Mouse (Mus musculus): ENCODE results near the gene Desi1. TPM values are rescaled to one million over a fixed set of nuclear protein-coding genes. Genes with fewer than 3 reads are reported as not detected.
"Not testable (repeated sequence)": the region's sequence is repeated elsewhere in the genome, so short reads cannot be mapped to it uniquely, and the experiment has no call there.

Desi1 gene
- total RNA-seq, 2 experiments from 2014 or later: 18.8 to 23.9 TPM

GRCm38 (mm10) chr15:81970498-81970897, 63.2 kb downstream of the Desi1 start:
- intact Hi-C loops (cut with DNase I; ENCODE audit: low total_unique reads); DNase-seq: not testable (repeated sequence)

DNA sequence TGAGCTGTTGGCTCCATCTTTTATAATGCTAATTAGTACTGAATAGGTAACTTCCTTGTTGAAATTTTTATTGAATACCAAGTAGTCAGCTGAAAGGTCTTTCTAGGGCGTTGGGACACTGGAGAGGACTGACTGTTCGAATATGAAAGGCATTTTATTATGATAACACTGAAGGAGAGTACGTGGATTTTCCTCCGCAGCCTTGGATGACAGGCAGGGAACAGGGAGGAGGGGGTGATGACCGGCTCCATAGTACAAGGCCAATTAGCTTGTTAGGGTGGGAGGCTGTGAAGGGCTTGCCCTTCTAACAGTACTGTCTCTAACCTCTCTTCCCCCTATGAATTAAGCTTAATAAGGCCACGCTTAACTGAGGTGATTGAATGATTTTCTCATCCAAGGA, 64.0 kb downstream of the Desi1 start:
- intact Hi-C loops (cut with DNase I; ENCODE audit: low total_unique reads); DNase-seq: not testable (repeated sequence)

DNA sequence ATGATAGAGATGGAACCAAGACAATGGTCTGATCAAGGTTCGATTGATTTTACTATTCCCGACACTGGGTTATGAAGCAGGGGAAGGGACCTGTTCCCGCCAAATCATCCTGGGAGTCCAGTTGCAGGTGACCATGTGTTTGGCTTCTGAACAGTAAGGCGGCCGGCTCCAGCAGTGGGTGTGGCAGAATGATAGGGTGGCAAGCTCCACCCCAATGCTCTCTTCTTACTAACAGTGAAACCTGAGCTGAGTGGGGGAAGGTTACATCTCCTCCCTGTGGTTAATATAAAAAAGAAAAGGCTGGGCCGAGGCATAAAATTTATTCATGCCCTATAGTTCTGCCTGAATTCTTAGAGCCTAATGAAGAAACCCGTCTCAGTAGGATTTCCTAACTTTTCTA, 64.5 kb downstream of the Desi1 start:
- intact Hi-C loops (cut with DNase I; ENCODE audit: low total_unique reads): no loop called here
- DNase-seq: no peak

DNA sequence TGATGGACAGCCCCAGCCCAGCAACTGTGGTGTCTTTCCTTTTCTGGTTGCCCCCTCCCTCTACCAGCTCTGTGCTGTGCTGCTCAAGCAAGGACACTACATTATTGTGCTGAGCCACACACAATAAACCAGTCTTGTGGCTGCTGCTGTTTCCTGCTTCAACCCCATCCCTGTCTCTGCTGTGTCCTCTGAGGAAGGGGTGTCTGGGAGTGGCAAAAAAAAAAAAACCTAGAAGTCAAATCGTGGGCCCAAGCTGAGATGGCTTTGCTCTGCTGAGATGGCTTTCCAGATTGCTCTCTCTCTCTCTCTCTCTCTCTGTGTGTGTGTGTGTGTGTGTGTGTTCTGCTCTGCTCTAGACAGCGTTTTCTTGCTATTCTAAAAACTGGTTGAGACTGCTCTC, 65.2 kb downstream of the Desi1 start:
- intact Hi-C loops (cut with DNase I; ENCODE audit: low total_unique reads): no loop called here

DNA sequence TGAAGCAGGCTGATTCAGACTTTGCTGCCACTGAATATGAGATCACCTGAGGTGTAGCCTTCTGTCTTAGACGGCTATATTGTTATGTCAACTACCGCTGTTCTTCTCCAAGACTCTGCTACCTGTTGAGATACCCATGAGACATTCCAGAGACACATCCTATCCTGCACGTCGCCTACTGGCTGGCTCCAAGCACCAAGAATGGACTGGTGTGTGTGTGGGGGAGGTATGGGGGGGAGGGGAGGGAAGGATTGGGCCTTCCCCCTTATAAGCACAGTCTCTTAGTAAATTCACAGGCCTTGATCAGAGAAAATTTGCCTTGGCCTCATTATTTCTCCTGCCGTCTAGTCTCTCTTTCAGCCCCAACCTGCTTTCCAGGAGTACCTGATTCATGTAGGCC, 65.8 kb downstream of the Desi1 start:
- no peak for DNase-seq
- intact Hi-C loops (cut with DNase I; ENCODE audit: low total_unique reads): no loop called here

More for the DNA sequence above, 65.2 kb downstream of the Desi1 start:
- DNase-seq: no peak

DNA sequence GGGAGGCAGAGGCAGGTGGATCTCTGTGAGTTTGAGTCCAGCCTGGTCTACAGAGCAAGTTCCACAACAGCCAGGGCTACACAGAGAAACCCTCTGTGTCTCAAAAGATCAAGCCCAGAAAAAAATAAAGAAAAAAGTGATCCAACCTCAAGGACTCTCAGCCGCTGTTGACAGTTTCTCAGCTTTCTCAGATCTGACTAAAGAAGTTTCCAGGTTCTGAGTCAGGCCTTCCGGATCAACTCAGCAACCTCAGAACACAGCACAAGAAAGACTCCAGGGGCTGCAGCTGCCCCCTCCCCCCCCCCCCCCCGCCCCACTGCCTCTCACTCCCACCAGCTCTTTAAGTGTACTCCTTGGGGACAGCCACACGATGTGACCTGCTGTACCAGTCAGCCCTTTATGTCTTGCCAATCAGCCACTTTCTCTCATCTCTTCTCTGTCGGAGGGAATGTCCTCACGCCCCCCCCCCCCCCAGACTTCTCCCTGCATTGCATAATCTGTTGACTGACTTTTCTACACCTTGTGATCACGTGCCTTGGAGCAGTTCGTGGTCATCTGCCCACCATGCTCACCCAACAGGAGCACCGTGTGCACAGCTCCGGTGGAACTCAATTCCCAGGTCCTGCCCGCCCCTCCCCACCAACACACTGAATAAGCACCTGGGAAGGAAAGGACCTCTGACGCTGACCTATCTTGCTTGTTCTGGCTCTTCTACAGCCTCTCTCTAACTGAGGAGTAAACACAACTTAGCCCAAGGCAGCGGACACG, 67.4 kb downstream of the Desi1 start:
- intact Hi-C loops (cut with DNase I; ENCODE audit: low total_unique reads): no loop called here
- no peak for DNase-seq

GRCm38 (mm10) chr15:81964980-81965545, 68.6 kb downstream of the Desi1 start:
- DNase-seq: no peak
- intact Hi-C loops (cut with DNase I; ENCODE audit: low total_unique reads): no loop called here

- no peak for DNase-seq
- intact Hi-C loops (cut with DNase I; ENCODE audit: low total_unique reads): no loop called here
Measured at GRCm38 (mm10) chr15:81964262-81964661, 69.4 kb downstream of the Desi1 start.

GRCm38 (mm10) chr15:81961078-81961451, 72.6 kb downstream of the Desi1 start:
- intact Hi-C loops (cut with DNase I; ENCODE audit: low total_unique reads): no loop called here
- DNase-seq: no peak

GRCm38 (mm10) chr15:81960171-81961077, 73.2 kb downstream of the Desi1 start, which contains the start of gene Pmm1:
Gene Pmm1 (minus strand): TSS chr15:81960930.
- intact Hi-C loops (cut with DNase I; ENCODE audit: low total_unique reads): no loop called here

GRCm38 (mm10) chr15:81958906-81959305, 74.8 kb downstream of the Desi1 start:
- intact Hi-C loops (cut with DNase I; ENCODE audit: low total_unique reads): loop anchor here (5.0 kb wide), 1 partner anchor 33 kb away; no protein-coding TSS in a partner anchor
- DNase-seq: no peak

More at GRCm38 (mm10) chr15:81960171-81961077, 73.2 kb downstream of the Desi1 start, which contains the start of gene Pmm1:
- DNase-seq: peak; percentile 99

DNA sequence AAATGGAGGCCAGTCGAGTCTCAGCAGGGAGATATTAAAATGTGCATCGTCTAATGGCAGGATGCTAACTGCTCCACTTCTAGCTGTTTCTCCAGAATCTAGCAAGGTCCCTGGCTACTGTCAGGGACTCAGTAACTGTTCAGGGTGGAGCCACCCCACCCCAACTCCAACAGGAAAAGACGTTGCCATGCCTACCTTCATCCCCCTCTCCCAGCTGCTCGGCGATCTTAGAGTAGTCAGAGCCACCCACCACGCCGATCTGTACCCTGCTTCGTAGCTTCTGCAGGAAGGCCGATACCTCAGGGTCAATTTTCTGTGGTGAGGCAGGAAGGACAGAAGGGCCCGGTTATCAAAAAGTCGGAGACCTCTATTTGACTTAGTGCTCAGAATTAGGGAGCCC, 76.1 kb downstream of the Desi1 start:
- DNase-seq: no peak
- intact Hi-C loops (cut with DNase I; ENCODE audit: low total_unique reads): loop anchor here (5.0 kb wide), 1 partner anchor 35 kb away; no protein-coding TSS in a partner anchor

- DNase-seq: peak; percentile 32
Measured at GRCm38 (mm10) chr15:81956457-81956856, 77.2 kb downstream of the Desi1 start.

GRCm38 (mm10) chr15:81955414-81955813, 78.2 kb downstream of the Desi1 start:
- intact Hi-C loops (cut with DNase I; ENCODE audit: low total_unique reads): loop anchor here (5.0 kb wide), 1 partner anchor 37 kb away; no protein-coding TSS in a partner anchor
- no peak for DNase-seq

More at GRCm38 (mm10) chr15:81956457-81956856, 77.2 kb downstream of the Desi1 start:
- intact Hi-C loops (cut with DNase I; ENCODE audit: low total_unique reads): loop anchor here (5.0 kb wide), 1 partner anchor 36 kb away; no protein-coding TSS in a partner anchor

GRCm38 (mm10) chr15:81954716-81955115, 78.9 kb downstream of the Desi1 start:
- DNase-seq: no peak
- intact Hi-C loops (cut with DNase I; ENCODE audit: low total_unique reads): loop anchor here (5.0 kb wide), 1 partner anchor 38 kb away; no protein-coding TSS in a partner anchor

- no peak for DNase-seq
- intact Hi-C loops (cut with DNase I; ENCODE audit: low total_unique reads): no loop called here
Measured at GRCm38 (mm10) chr15:81954151-81954583, 79.5 kb downstream of the Desi1 start.

GRCm38 (mm10) chr15:81952310-81952709, 81.4 kb downstream of the Desi1 start:
- intact Hi-C loops (cut with DNase I; ENCODE audit: low total_unique reads): no loop called here
- DNase-seq: no peak

DNA sequence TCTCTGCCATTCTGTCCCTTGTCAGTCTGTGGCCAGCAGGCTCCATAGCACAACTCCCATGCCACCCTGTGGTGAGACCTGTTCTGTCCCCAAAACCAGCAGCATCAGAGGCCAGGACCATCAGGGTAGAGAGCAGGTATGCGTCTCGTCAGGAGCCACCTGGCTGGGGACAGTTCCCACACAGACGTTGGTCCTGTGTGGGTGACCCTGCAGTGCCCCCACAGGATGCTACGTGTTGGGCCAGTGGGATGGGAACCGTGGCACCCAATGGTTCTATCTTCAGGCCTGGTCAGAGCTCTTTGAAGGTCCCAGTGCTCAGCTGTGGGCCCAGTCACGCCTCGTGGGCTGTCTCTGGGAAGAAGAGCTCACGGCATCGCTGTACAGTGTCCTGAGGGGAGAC, 82.5 kb downstream of the Desi1 start:
- no peak for DNase-seq
- intact Hi-C loops (cut with DNase I; ENCODE audit: low total_unique reads): no loop called here

DNA sequence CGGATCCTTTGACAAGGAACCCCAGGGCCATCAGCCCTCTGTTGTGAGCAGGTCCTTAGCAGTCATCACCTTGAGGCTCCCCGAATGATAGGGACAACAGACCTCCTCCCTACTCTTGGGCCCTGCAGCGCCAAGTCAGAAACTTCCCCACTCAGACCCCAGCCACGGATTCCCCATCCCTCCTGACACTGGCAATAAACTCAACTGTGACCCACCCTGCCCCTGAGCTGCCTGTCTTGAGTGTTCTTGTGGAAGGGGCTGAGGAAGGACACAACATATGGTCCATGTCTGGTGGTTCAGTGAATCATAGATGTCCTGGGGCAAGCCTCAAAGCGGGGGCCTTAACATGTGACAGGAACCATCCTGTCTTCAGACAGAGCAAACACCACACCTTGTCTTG, 82.9 kb downstream of the Desi1 start:
- no peak for DNase-seq
- intact Hi-C loops (cut with DNase I; ENCODE audit: low total_unique reads): no loop called here
